Mouse (Mus musculus) cortical plate, adult 2 months (tissue): ENCODE data around the gene Dlx2. TPM values are rescaled to one million over a fixed set of nuclear protein-coding genes. Genes with fewer than 3 reads are reported as not detected.

Experiments
- H3K27ac ChIP-seq: fragments of 200-500 bp; 2 replicates; pipeline ENCODE4 v1.5.1; 2012; ENCODE audit warnings: low read length, control low read depth, inconsistent platforms; ENCODE audit not compliant: insufficient read depth
- H3K4me1 ChIP-seq: fragments of 200-500 bp; 2 replicates; pipeline ENCODE4 v1.6.1; 2011; ENCODE audit warnings: low read length; ENCODE audit not compliant: control insufficient read depth, insufficient read depth
- H3K4me3 ChIP-seq: fragments of 200-500 bp; 2 replicates; pipeline ENCODE4 v1.5.1; 2011; ENCODE audit warnings: mild to moderate bottlenecking, low read length, control low read depth; ENCODE audit not compliant: insufficient read depth
- CTCF ChIP-seq: fragments of 200-500 bp; IDR thresholded peaks from 2 replicates; pipeline ENCODE4 v1.5.1; 2011; ENCODE audit warnings: mild to moderate bottlenecking, control low read depth, low read length; ENCODE audit not compliant: insufficient read depth; ENCODE audit errors: extremely low read depth
- POLR2A ChIP-seq: fragments of 200-500 bp; IDR thresholded peaks from 2 replicates; pipeline ENCODE4 v1.6.1; 2011; ENCODE audit warnings: mild to moderate bottlenecking, low read length, control low read depth; ENCODE audit not compliant: insufficient read depth; ENCODE audit errors: extremely low read depth
- polyA plus RNA-seq: library from polyadenylated mRNA; depleted of rRNA; stranded (reverse); fragments of >200 nt; gene quantifications from 2 replicates; pipeline ENCODE4 v1.2.3, GENCODE M21; 2012

The Dlx2 gene
- polyA plus RNA-seq, 1 experiment = 4.2 TPM

DNA sequence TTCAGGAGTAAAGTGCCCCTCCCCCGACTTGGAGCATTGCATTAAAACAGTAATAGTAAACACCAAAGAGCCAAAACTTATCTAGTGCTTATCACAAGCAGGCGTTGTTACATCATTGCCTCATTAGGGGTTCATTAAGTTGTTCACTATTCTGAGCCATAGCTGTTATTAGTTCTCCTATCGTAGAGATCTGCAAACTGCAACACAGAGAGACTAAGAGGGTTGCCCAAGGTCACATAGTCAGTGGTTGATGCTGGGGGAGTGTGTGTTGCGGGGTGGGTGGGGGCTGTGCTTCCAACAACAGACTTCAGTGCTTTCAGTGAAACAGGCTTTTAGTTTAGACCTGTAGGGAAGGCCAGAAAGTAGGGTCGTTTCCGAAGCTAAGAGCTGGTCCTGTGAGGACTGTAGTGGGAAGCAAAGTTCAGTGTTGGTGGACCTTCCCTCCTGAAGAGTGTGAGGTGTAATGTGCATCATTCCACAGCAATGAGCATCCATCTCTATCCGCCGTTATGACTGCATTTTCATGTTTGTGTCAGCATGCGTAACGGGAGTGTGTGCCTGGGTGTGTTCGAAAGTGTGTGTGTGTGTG is 4.2 kb downstream of the Dlx2 start:
- Histone ChIP-seq H3K4me1 (0 out of 2 replicates have a peak, but pooled peaks cover 2% of the 10 kb centered on the region), H3K27ac (no peak overlapping the region), H3K4me3 (peak overlapping the region; percentile 30; the same call in 1 of the 2 replicates)
- TF ChIP-seq POLR2A (no peak), CTCF (no peak)

DNA sequence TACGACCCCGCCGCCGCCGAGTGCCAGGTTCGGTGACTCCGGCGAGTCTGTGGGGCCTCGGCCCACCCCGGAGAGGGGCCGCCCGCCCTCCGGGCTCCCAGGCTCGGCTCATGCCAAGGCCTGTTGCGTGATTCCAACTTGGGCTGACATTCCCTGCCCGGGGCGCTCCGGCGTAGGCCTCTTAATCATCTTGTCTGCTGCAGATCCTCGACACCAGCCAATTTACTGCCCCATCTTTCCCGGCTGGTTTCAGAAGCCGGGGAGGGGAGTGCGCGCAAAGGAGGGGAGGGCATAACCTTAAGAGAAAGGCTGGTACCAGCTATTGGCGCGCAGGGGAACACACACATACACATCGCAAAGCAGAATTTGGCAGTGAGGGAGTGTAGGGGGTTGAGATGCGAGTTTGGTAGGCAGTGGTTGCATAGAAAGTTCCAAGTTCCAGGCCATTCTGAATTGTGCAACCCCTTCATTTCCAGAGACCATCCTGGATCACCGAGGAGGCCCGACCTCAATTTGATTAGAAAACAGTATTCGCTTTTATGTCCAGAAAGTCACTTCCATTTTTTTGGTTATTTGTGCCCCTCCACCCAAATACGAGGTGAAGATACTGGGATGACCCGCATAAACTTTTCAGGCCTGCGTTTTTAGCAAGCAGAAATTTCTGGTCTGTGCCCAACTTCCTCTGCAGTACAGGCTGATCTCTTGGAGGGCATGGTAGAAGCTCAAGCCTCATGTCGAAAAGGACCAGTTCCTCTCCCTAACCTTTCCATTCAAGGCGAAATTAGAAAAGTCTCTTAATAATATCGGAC is 4.9 kb downstream of the Dlx2 start:
- Histone ChIP-seq H3K4me1 (0 out of 2 replicates have a peak, but pooled peaks cover 2% of the 10 kb centered on the region), H3K27ac (no peak overlapping the region)
- TF ChIP-seq CTCF (no peak), POLR2A (no peak)

DNA sequence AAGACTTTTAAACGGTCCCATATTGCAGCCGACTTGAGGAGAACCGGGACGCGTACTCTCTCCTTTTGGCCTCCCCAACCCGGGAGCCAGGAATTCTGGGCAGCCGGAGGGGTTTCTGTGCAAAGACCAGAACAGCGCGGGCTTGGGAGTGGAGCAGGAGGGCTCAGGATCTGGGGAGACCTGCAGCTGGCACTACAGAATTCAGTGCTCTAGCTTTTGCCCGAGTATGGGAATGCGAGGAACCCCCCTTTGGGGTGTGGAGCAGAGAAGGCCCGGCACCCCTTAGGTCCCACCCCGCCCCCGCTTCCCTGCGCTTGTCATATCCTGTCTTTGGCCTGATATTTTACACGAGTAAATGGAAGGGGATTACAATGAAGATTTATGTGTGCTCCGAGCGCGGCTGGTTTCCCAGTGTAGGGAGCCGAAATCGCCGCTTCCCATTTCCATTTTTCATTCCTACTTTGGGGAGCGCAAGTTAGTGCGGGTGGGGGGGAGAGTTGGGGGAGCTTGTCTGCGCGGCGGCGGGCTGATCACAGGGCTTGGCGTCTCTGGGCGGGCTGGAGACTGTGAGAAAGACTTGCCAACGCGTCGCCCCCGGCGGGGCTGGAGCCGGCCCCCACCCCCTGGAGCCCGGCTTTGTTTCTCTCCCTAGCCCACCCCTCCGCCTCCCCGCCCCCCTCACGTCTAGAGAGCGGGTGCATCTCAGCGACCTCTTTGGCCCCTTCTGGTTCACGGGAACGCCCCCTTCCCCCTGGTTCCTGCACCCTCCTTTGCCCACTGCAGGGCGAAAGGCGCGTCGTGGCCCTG is 5.7 kb downstream of the Dlx2 start:
- no peak overlapping the region for H3K4me3 ChIP-seq
- no peak for TF ChIP-seq POLR2A
- no peak for TF ChIP-seq CTCF
- H3K27ac ChIP-seq = no peak overlapping the region
- 0 out of 2 replicates have a peak, but pooled peaks cover 2% of the 10 kb centered on the region for H3K4me1 ChIP-seq

More for the DNA sequence above, 4.9 kb downstream of the Dlx2 start:
- no peak overlapping the region for H3K4me3 ChIP-seq

DNA sequence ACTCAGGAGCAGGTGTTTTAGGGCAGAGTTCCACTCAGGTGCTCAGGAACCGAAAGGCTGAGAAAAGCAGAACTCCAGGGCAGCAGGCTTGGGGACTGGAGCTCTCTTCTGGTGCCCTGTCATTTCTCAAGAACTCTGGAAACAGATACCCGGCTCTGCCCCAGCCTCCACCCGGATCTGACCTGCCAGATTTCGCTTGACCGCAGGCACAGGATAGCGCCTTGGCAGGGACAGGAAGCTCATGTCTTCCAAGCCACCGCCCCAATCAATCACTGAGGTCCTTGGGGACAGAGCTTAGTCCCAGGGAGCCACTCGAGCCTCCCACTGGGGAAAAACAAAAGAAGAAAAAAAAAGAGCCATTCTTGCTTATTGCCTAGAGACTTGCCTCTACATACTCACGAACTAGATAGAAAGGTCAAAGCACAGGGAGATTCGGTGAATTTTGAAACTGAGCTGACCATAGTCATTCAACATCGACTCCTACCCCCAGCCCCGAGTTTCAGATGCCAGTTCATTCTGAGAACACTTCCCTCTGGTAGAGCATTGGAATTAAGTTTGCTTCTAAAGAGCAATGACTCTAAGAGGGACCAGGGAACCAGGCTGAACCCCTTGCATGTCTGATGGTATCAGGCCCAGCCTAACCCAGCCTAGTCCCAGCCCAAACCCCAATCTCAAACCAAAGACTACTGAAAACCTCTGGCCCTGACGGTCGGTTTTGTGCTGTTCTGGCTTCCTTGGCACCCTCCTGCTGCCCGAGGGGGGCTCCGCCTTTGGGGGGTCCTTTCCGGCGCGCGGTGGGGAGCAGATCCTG is 12.1 kb downstream of the Dlx2 start:
- H3K4me3 ChIP-seq = no peak overlapping the region
- no peaks in the 10 kb centered on the region for H3K4me1 ChIP-seq
- no peak for TF ChIP-seq POLR2A
- no peak for TF ChIP-seq CTCF
- H3K27ac ChIP-seq = no peak overlapping the region

DNA sequence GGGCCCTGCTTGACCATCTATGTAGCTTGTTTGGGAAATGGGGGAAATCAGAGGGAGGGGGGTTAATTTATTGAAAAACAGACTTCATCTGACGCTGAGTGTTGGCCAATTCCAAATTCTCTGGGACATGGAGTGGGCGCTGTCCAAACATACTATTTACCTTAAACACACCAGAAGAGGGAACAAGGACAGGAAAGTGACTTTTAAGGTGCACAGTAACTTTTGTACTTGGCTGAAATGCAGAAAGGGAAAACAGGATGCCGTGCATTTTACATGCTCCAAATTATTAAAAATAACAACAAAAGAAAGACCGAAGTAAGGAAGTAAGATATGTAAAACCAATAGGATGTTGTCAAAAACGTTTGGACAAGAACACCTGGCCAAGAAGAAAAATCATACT is 13.5 kb downstream of the Dlx2 start:
- peak overlapping the region; percentile 9 for H3K4me3 ChIP-seq
- H3K27ac ChIP-seq = no peak overlapping the region
- TF ChIP-seq POLR2A (no peak), CTCF (no peak)
- no peaks in the 10 kb centered on the region for H3K4me1 ChIP-seq

DNA sequence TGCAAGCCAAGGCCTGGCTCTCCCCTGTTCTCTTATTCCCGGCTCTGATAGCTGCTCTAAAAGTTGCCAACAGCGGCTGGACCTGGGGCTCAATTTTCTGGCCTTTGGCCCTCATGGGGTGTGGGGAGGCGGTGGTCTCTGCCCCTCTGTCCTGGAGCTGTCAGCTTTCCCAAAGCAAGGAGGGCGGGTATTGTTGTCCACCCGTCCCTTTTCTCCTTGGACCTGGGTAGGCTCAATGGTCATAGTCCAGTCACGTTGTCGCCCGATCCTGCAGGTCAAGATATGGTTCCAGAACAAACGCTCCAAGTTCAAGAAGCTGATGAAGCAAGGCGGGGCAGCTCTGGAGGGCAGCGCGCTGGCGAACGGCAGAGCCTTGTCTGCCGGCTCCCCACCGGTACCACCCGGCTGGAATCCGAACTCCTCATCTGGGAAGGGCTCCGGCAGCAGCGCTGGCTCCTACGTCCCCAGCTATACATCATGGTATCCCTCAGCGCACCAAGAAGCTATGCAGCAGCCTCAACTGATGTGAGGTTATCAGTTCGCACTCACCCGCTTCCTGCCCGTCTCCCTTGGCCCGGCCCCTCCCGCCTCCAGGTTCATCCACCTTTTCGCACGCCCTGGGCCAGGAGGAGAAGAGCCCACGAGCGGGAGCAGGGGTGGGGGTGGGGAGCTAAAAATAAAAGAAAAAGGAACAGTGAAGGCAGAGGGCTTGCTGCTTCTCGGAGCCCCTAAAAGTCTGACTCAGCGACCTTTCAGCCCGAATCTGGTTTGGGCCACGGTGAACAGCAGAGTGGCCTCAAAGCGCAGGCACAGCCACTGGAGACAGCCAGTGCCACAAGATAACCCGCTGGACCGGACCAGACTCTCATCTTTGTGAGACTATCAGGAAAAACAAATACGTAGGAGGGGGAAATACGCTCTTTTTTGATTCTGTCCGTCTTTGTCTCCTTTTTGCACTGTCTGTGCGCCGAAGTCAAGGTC is 14.3 kb downstream of the Dlx2 start:
- TF ChIP-seq POLR2A (no peak), CTCF (no peak)
- Histone ChIP-seq H3K27ac (peak overlapping the region; percentile 63; the same call in 1 of the 2 replicates), H3K4me3 (peak overlapping the region; percentile 9), H3K4me1 (no peaks in the 10 kb centered on the region)

DNA sequence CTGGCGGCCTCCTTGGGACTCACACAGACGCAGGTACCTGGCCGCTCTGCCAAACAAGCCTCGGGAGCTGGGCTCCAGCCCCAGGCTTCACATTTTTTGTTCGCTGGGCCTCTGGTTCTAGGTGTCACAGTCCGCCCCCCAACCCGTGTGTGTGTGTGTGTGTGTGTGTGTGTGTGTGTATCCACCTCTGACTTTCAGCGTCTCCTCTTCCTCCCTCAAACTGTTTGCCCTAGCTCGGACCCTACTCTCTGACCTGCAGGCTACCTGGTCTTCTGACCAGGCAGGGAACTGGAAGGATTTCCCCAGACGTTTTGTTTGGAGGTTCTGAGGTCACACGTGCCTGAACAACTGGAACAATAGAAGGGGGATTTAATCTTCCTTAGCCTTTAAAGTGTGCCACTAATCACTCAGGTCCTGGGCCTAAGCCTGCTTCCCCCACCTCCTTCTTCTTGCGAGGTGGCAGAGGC is 15.4 kb downstream of the Dlx2 start:
- Histone ChIP-seq H3K4me3 (peak overlapping the region; percentile 43), H3K4me1 (no peaks in the 10 kb centered on the region), H3K27ac (no peak overlapping the region)
- TF ChIP-seq POLR2A = no peak
- TF ChIP-seq CTCF = no peak

DNA sequence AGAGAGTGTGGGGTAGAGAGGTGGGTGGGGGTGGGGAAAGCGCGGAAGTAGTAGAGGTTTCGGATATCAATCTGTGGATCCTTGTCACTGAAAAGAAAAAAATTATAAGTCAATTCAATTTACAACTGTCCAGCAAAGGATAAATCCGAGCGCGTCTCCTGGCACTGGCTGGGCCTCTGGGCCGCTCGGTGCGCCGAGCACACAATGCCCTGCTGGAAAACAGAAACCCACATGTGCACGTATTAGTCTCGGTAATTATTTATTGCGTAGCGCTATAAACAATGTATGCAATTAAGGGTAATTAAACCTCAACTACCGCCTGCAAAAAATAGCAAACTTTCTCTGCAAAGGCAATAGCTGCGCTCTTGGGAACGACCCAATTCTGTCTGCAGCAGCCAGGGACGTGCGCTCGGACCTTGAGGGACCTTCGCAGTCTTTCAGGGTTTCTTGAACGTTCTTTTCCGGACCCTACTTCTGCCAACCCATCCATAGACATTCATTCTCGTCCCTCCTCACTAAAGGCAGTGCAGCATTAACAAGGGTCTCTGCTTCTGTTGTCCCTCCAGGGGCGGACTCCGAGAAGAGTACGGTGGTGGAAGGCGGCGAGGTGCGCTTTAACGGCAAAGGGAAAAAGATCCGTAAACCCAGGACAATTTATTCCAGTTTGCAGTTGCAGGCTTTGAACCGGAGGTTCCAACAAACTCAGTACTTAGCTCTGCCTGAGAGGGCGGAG is 16.0 kb downstream of the Dlx2 start:
- H3K4me3 ChIP-seq = peak overlapping the region; percentile 43
- no peak overlapping the region for H3K27ac ChIP-seq
- TF ChIP-seq POLR2A = no peak
- no peak for TF ChIP-seq CTCF
- no peaks in the 10 kb centered on the region for H3K4me1 ChIP-seq
